Mouse (Mus musculus) intestine, embryonic 15.5 days (tissue): ENCODE data around the gene Prm2. TPM values are rescaled to one million over a fixed set of nuclear protein-coding genes. Genes with fewer than 3 reads are reported as not detected.

Source experiments
- ATAC-seq: fragments of 200-750 bp; cut with Nextera tagmentation; 2 replicates; pipeline ENCODE4 v1.8.0; 2017; ENCODE audit warnings: moderate TSS enrichment, moderate library complexity
- H3K27ac ChIP-seq: fragments of 300-500 bp; sonication (generic); 2 replicates; pipeline ENCODE4 v1.5.1; 2015; ENCODE audit warnings: mild to moderate bottlenecking, inconsistent platforms
- H3K27me3 ChIP-seq: fragments of 300-500 bp; sonication (generic); replicated peaks from 2 replicates; pipeline ENCODE4 v1.6.1; 2015; ENCODE audit warnings: inconsistent platforms
- H3K36me3 ChIP-seq: fragments of 300-500 bp; sonication (generic); 2 replicates; pipeline ENCODE4 v1.6.1; 2015; ENCODE audit warnings: inconsistent platforms
- H3K4me1 ChIP-seq: fragments of 300-500 bp; sonication (generic); replicated peaks from 2 replicates; pipeline ENCODE4 v1.6.1; 2015; ENCODE audit warnings: inconsistent platforms
- H3K4me2 ChIP-seq: fragments of 300-500 bp; sonication (generic); replicated peaks from 2 replicates; pipeline ENCODE4 v1.6.1; 2015; ENCODE audit warnings: mild to moderate bottlenecking, inconsistent platforms
- H3K4me3 ChIP-seq: fragments of 300-500 bp; sonication (generic); replicated peaks from 2 replicates; pipeline ENCODE4 v1.5.1; 2015; ENCODE audit warnings: inconsistent platforms
- H3K9ac ChIP-seq: fragments of 300-500 bp; sonication (generic); 2 replicates; pipeline ENCODE4 v1.6.1; 2015; ENCODE audit warnings: inconsistent platforms
- H3K9me3 ChIP-seq: fragments of 300-500 bp; sonication (generic); 2 replicates; pipeline ENCODE4 v1.6.1; 2016; ENCODE audit warnings: inconsistent platforms
- WGBS: fragments of 180-500 bp; shearing (Covaris S2); methylation state at CpG from one replicate; pipeline ENCODE4 v1.1.7; 2015; 5-methylcytosine and 5-hydroxymethylcytosine counted together
- polyA plus RNA-seq: library from polyadenylated mRNA; unstranded; fragments of >200 nt; fragmentation: Nextera tagmentation; extraction: Ambion mirVana; gene quantifications from 2 replicates; pipeline ENCODE4 v1.2.1, GENCODE M21; 2015

The Prm2 gene
- polyA plus RNA-seq, 1 experiment from 2014 or later, result not detected

GRCm38 (mm10) chr16:10768821-10769220, 27.1 kb downstream of the Prm2 start:
- Histone ChIP-seq H3K27ac (no peak overlapping the region), H3K4me2 (no peak overlapping the region), H3K9me3 (no peaks in the 10 kb centered on the region), H3K4me1 (peaks cover 11% of the 10 kb centered on the region; the same call in 1 of the 2 replicates), H3K36me3 (no peaks in the 10 kb centered on the region), H3K9ac (no peak overlapping the region), H3K27me3 (peaks cover 7% of the 10 kb centered on the region), H3K4me3 (no peak overlapping the region)
- WGBS, result 52% methylated on average over 9 of the region's 9 CpGs
- ATAC-seq, result no peak

- Histone ChIP-seq H3K36me3 (no peaks in the 10 kb centered on the region), H3K27ac (no peak overlapping the region), H3K9me3 (no peaks in the 10 kb centered on the region), H3K4me3 (no peak overlapping the region), H3K9ac (no peak overlapping the region), H3K4me2 (no peak overlapping the region), H3K4me1 (peaks cover 12% of the 10 kb centered on the region; the same call in 1 of the 2 replicates), H3K27me3 (peaks cover 7% of the 10 kb centered on the region)
- 55% methylated on average over 4 of the region's 4 CpGs for WGBS
- no peak for ATAC-seq
Observed at GRCm38 (mm10) chr16:10767158-10767557, 28.8 kb downstream of the Prm2 start.

GRCm38 (mm10) chr16:10764323-10764722, 31.6 kb downstream of the Prm2 start:
- peaks cover 4% of the 10 kb centered on the region for H3K27me3 ChIP-seq
- H3K9ac ChIP-seq, result no peak overlapping the region
- WGBS, result 33% methylated on average over 2 of the region's 2 CpGs
- H3K9me3 ChIP-seq, result no peaks in the 10 kb centered on the region
- H3K4me2 ChIP-seq, result no peak overlapping the region
- H3K27ac ChIP-seq, result no peak overlapping the region
- no peak overlapping the region for H3K4me3 ChIP-seq
- peaks cover 7% of the 10 kb centered on the region; the same call in 1 of the 2 replicates for H3K4me1 ChIP-seq
- 0 out of 2 replicates have a peak, but pooled peaks have one; percentile 40 for ATAC-seq
- H3K36me3 ChIP-seq, result no peaks in the 10 kb centered on the region

- Histone ChIP-seq H3K27me3 (peaks cover 7% of the 10 kb centered on the region), H3K9me3 (no peaks in the 10 kb centered on the region), H3K36me3 (no peaks in the 10 kb centered on the region), H3K27ac (no peak overlapping the region), H3K4me3 (no peak overlapping the region), H3K9ac (no peak overlapping the region), H3K4me1 (peaks cover 7% of the 10 kb centered on the region; the same call in 1 of the 2 replicates), H3K4me2 (no peak overlapping the region)
- WGBS, result 57% methylated on average over 6 of the region's 6 CpGs
- no peak for ATAC-seq
Observed at GRCm38 (mm10) chr16:10763540-10764264, 32.2 kb downstream of the Prm2 start.

- H3K9me3 ChIP-seq, result no peaks in the 10 kb centered on the region
- 62% methylated on average over 5 of the region's 5 CpGs for WGBS
- 0 out of 2 replicates have a peak, but pooled peaks cover 3% of the 10 kb centered on the region for H3K4me1 ChIP-seq
- no peak overlapping the region for H3K4me2 ChIP-seq
- H3K27me3 ChIP-seq, result peaks cover 7% of the 10 kb centered on the region
- no peak overlapping the region for H3K9ac ChIP-seq
- no peaks in the 10 kb centered on the region for H3K36me3 ChIP-seq
- no peak overlapping the region for H3K27ac ChIP-seq
- ATAC-seq, result no peak
- no peak overlapping the region for H3K4me3 ChIP-seq
Observed at GRCm38 (mm10) chr16:10762569-10763180, 33.3 kb downstream of the Prm2 start.

- Histone ChIP-seq H3K36me3 (no peaks in the 10 kb centered on the region), H3K27ac (no peak overlapping the region)
Observed at GRCm38 (mm10) chr16:10761182-10761581, 34.8 kb downstream of the Prm2 start.

GRCm38 (mm10) chr16:10756168-10756567, 39.8 kb downstream of the Prm2 start:
- peaks cover 3% of the 10 kb centered on the region; the same call in 1 of the 2 replicates for H3K27me3 ChIP-seq
- ATAC-seq, result no peak
- 75% methylated on average over 6 of the region's 6 CpGs for WGBS
- no peaks in the 10 kb centered on the region for H3K36me3 ChIP-seq
- H3K27ac ChIP-seq, result no peak overlapping the region
- H3K4me1 ChIP-seq, result no peaks in the 10 kb centered on the region
- H3K9ac ChIP-seq, result no peak overlapping the region
- H3K4me2 ChIP-seq, result no peak overlapping the region
- H3K9me3 ChIP-seq, result no peaks in the 10 kb centered on the region
- H3K4me3 ChIP-seq, result no peak overlapping the region

More at GRCm38 (mm10) chr16:10761182-10761581, 34.8 kb downstream of the Prm2 start:
- WGBS, result 61% methylated on average over 8 of the region's 8 CpGs
- Histone ChIP-seq H3K9ac (no peak overlapping the region), H3K27me3 (peaks cover 7% of the 10 kb centered on the region), H3K4me3 (no peak overlapping the region), H3K4me1 (0 out of 2 replicates have a peak, but pooled peaks cover 3% of the 10 kb centered on the region), H3K9me3 (no peaks in the 10 kb centered on the region), H3K4me2 (no peak overlapping the region)
- no peak for ATAC-seq

- H3K27me3 ChIP-seq, result peaks cover 3% of the 10 kb centered on the region; the same call in 1 of the 2 replicates
- no peak overlapping the region for H3K27ac ChIP-seq
- H3K36me3 ChIP-seq, result no peaks in the 10 kb centered on the region
- H3K4me1 ChIP-seq, result peaks cover 6% of the 10 kb centered on the region
- no peak overlapping the region for H3K9ac ChIP-seq
- 84% methylated on average over 3 of the region's 3 CpGs for WGBS
- H3K4me2 ChIP-seq, result no peak overlapping the region
- no peak overlapping the region for H3K4me3 ChIP-seq
- ATAC-seq, result no peak
- H3K9me3 ChIP-seq, result no peaks in the 10 kb centered on the region
Observed at GRCm38 (mm10) chr16:10754521-10755296, 41.2 kb downstream of the Prm2 start.

- Histone ChIP-seq H3K4me3 (no peak overlapping the region), H3K36me3 (no peaks in the 10 kb centered on the region), H3K9me3 (no peaks in the 10 kb centered on the region), H3K4me2 (no peak overlapping the region), H3K4me1 (peaks cover 13% of the 10 kb centered on the region), H3K27ac (no peak overlapping the region), H3K27me3 (no peaks in the 10 kb centered on the region), H3K9ac (no peak overlapping the region)
- 35% methylated on average over 7 of the region's 7 CpGs for WGBS
- peak; percentile 82 for ATAC-seq
Observed at GRCm38 (mm10) chr16:10749824-10750223, 46.1 kb downstream of the Prm2 start.

GRCm38 (mm10) chr16:10749226-10749625, 46.7 kb downstream of the Prm2 start:
- 35% methylated on average over 7 of the region's 7 CpGs for WGBS
- Histone ChIP-seq H3K27ac (no peak overlapping the region), H3K9ac (no peak overlapping the region), H3K4me1 (peaks cover 13% of the 10 kb centered on the region), H3K9me3 (no peaks in the 10 kb centered on the region), H3K36me3 (no peaks in the 10 kb centered on the region), H3K27me3 (no peaks in the 10 kb centered on the region), H3K4me2 (no peak overlapping the region), H3K4me3 (no peak overlapping the region)
- peak; percentile 22 for ATAC-seq
